Mouse (Mus musculus) heart, adult 2 months (tissue): ENCODE measurements around the gene Nudt16l1. TPM values are rescaled to one million over a fixed set of nuclear protein-coding genes. Genes with fewer than 3 reads are reported as not detected.
A peak's percentile ranks its signal among the peaks of the same experiment; 100 is the strongest.

Experiments used
- DNase-seq, 2 experiments: peaks; one replicate each; pipeline ENCODE4 v3.0.0; 2021
- H3K27ac ChIP-seq: fragments of 200-600 bp; 2 replicates; pipeline ENCODE4 v1.8.1; 2022
- H3K27me3 ChIP-seq: fragments of 200-500 bp; 2 replicates; pipeline ENCODE4 v1.6.1; 2012; ENCODE audit warnings: mild to moderate bottlenecking, low read length, inconsistent platforms, mixed read lengths; ENCODE audit not compliant: control insufficient read depth, insufficient read depth
- H3K36me3 ChIP-seq: fragments of 200-500 bp; 2 replicates; pipeline ENCODE4 v1.6.1; 2012; ENCODE audit warnings: low read length, inconsistent platforms; ENCODE audit not compliant: control insufficient read depth, insufficient read depth
- H3K4me1 ChIP-seq: fragments of 200-500 bp; 2 replicates; pipeline ENCODE4 v1.6.1; 2011; ENCODE audit warnings: low read length; ENCODE audit not compliant: control insufficient read depth, insufficient read depth
- H3K4me3 ChIP-seq: fragments of 200-600 bp; 2 replicates; pipeline ENCODE4 v1.8.1; 2022
- H3K79me2 ChIP-seq: fragments of 200-500 bp; replicated peaks from 2 replicates; pipeline ENCODE4 v1.6.1; 2012; ENCODE audit warnings: mild to moderate bottlenecking, inconsistent platforms, low read length, moderate library complexity, mixed read lengths; ENCODE audit not compliant: control insufficient read depth, insufficient read depth
- H3K9ac ChIP-seq: fragments of 200-500 bp; 2 replicates; pipeline ENCODE4 v1.6.1; 2012; ENCODE audit warnings: low read depth, mild to moderate bottlenecking, control low read depth, inconsistent platforms, low read length, mixed read lengths
- CTCF ChIP-seq: fragments of 200-600 bp; IDR thresholded peaks from 2 replicates; pipeline ENCODE4 v1.8.1; 2022; ENCODE audit warnings: antibody characterized with exemption, mild to moderate bottlenecking, moderate library complexity
- EP300 ChIP-seq: fragments of 200-500 bp; IDR thresholded peaks from 2 replicates; pipeline ENCODE4 v1.6.1; 2011; ENCODE audit warnings: low read depth, low read length, control low read depth; ENCODE audit not compliant: insufficient read depth
- POLR2A ChIP-seq: fragments of 200-500 bp; IDR thresholded peaks from 2 replicates; pipeline ENCODE4 v1.6.1; 2011; ENCODE audit warnings: mild to moderate bottlenecking, low read depth, low read length, control low read depth; ENCODE audit not compliant: insufficient read depth
- WGBS: fragments of 180-500 bp; shearing (Covaris S2); methylation state at CpG from one replicate; pipeline ENCODE4 v1.1.7; 2018; 5-methylcytosine and 5-hydroxymethylcytosine counted together
- intact Hi-C: fragments of 180-260 bp; cut with DNase I; formaldehyde crosslinking; loops from one replicate; pipeline ENCODE4 v1.15.1; 2025
- polyA plus RNA-seq: library from polyadenylated mRNA; depleted of rRNA; stranded (reverse); fragments of >200 nt; gene quantifications from 2 replicates; pipeline ENCODE4 v1.2.3, GENCODE M21; 2012
- total RNA-seq, 2 experiments: library from RNA; stranded (reverse); gene quantifications; 2 replicates each; pipeline ENCODE4 v1.2.3; 2021

The Nudt16l1 gene
- total and polyA plus RNA-seq, 3 experiments, result 16.7 to 38.9 (median 17.1) TPM

GRCm38 (mm10) chr16:4920556-4920955 is 18.0 kb upstream of the Nudt16l1 start:
- 32% methylated on average over 4 of the region's 4 CpGs for WGBS
- peaks cover 6% of the 10 kb centered on the region for H3K4me1 ChIP-seq
- peak overlapping the region; percentile 24 for H3K27ac ChIP-seq
- intact Hi-C loops, result no loop called here
- peaks cover 2% of the 10 kb centered on the region for H3K36me3 ChIP-seq
- H3K27me3 ChIP-seq, result no peaks in the 10 kb centered on the region
- no peak for DNase-seq
- H3K9ac ChIP-seq, result no peak overlapping the region
- no peak overlapping the region for H3K4me3 ChIP-seq
- H3K79me2 ChIP-seq, result no peaks in the 10 kb centered on the region
- TF ChIP-seq EP300 (no peak), CTCF (no peak), POLR2A (no peak)

- WGBS, result 87% methylated on average over 6 of the region's 6 CpGs
- no peak overlapping the region for H3K9ac ChIP-seq
- peaks cover 2% of the 10 kb centered on the region; the same call in 1 of the 2 replicates for H3K36me3 ChIP-seq
- no peaks in the 10 kb centered on the region for H3K27me3 ChIP-seq
- peaks cover 5% of the 10 kb centered on the region for H3K4me1 ChIP-seq
- H3K27ac ChIP-seq, result no peak overlapping the region
- no peak for TF ChIP-seq CTCF
- TF ChIP-seq EP300, result no peak
- TF ChIP-seq POLR2A, result no peak
- no peak for DNase-seq
- intact Hi-C loops, result no loop called here
- no peaks in the 10 kb centered on the region for H3K79me2 ChIP-seq
- H3K4me3 ChIP-seq, result no peak overlapping the region
These were observed 16.1 kb upstream of the Nudt16l1 start for GRCm38 (mm10) chr16:4922481-4922880.

- intact Hi-C loops, result no loop called here
- Histone ChIP-seq H3K4me3 (no peak overlapping the region), H3K4me1 (peaks cover 5% of the 10 kb centered on the region), H3K27me3 (no peaks in the 10 kb centered on the region), H3K79me2 (no peaks in the 10 kb centered on the region), H3K9ac (no peak overlapping the region), H3K27ac (no peak overlapping the region), H3K36me3 (peaks cover 2% of the 10 kb centered on the region; the same call in 1 of the 2 replicates)
- TF ChIP-seq CTCF (no peak), EP300 (no peak), POLR2A (no peak)
- 82% methylated on average over 5 of the region's 5 CpGs for WGBS
- DNase-seq, result no peak
These were observed 14.6 kb upstream of the Nudt16l1 start for GRCm38 (mm10) chr16:4923996-4924395.

GRCm38 (mm10) chr16:4927967-4928366 is 10.6 kb upstream of the Nudt16l1 start:
- Histone ChIP-seq H3K4me3 (no peak overlapping the region), H3K36me3 (no peaks in the 10 kb centered on the region), H3K27ac (no peak overlapping the region), H3K79me2 (no peaks in the 10 kb centered on the region), H3K27me3 (no peaks in the 10 kb centered on the region), H3K9ac (no peak overlapping the region), H3K4me1 (no peaks in the 10 kb centered on the region)
- no peak for TF ChIP-seq POLR2A
- TF ChIP-seq CTCF, result no peak
- no peak for TF ChIP-seq EP300
- 93% methylated on average over 7 of the region's 7 CpGs for WGBS
- DNase-seq, result no peak
- intact Hi-C loops, result no loop called here

GRCm38 (mm10) chr16:4928474-4928873 is 10.1 kb upstream of the Nudt16l1 start:
- no peaks in the 10 kb centered on the region for H3K36me3 ChIP-seq
- 36% methylated on average over 2 of the region's 2 CpGs for WGBS
- no peak for TF ChIP-seq POLR2A
- TF ChIP-seq CTCF, result no peak
- no peak for TF ChIP-seq EP300

GRCm38 (mm10) chr16:4932429-4932828 is 6.1 kb upstream of the Nudt16l1 start:
- H3K9ac ChIP-seq, result no peak overlapping the region
- no peak overlapping the region for H3K27ac ChIP-seq
- 49% methylated on average over 3 of the region's 3 CpGs for WGBS
- TF ChIP-seq POLR2A (no peak), EP300 (no peak), CTCF (no peak)
- H3K27me3 ChIP-seq, result no peaks in the 10 kb centered on the region
- H3K36me3 ChIP-seq, result no peaks in the 10 kb centered on the region
- DNase-seq, result no peak
- H3K4me3 ChIP-seq, result no peak overlapping the region
- H3K4me1 ChIP-seq, result peaks cover 10% of the 10 kb centered on the region
- no peaks in the 10 kb centered on the region for H3K79me2 ChIP-seq
- intact Hi-C loops, result no loop called here

More at GRCm38 (mm10) chr16:4928474-4928873, 10.1 kb upstream of the Nudt16l1 start:
- Histone ChIP-seq H3K4me1 (no peaks in the 10 kb centered on the region), H3K4me3 (no peak overlapping the region), H3K27ac (no peak overlapping the region), H3K9ac (no peak overlapping the region), H3K79me2 (no peaks in the 10 kb centered on the region), H3K27me3 (no peaks in the 10 kb centered on the region)
- intact Hi-C loops, result no loop called here
- no peak for DNase-seq
